Mouse (Mus musculus) lung, embryonic 14.5 days (tissue): ENCODE data around the gene Arfip2. TPM values are rescaled to one million over a fixed set of nuclear protein-coding genes. Genes with fewer than 3 reads are reported as not detected.

Experiments used
- ATAC-seq: fragments of 200-750 bp; cut with Nextera tagmentation; 2 replicates; pipeline ENCODE4 v1.8.0; 2017; ENCODE audit warnings: mild to moderate bottlenecking, moderate TSS enrichment, moderate library complexity; ENCODE audit not compliant: insufficient read depth
- DNase-seq: peaks from one replicate; pipeline ENCODE4 v3.0.0-alpha.2; 2015
- H3K27ac ChIP-seq: fragments of 300-500 bp; sonication (generic); 2 replicates; pipeline ENCODE4 v1.5.1; 2014; ENCODE audit warnings: low read depth, mild to moderate bottlenecking, moderate library complexity
- H3K27me3 ChIP-seq: fragments of 300-500 bp; sonication (generic); 2 replicates; pipeline ENCODE4 v1.6.1; 2014; ENCODE audit warnings: low read length, control low read depth; ENCODE audit not compliant: insufficient read depth
- H3K36me3 ChIP-seq: fragments of 300-500 bp; sonication (generic); 2 replicates; pipeline ENCODE4 v1.6.1; 2014; ENCODE audit warnings: control low read depth; ENCODE audit not compliant: insufficient read depth
- H3K4me1 ChIP-seq: fragments of 300-500 bp; sonication (generic); 2 replicates; pipeline ENCODE4 v1.6.1; 2014; ENCODE audit warnings: antibody characterized with exemption, control low read depth; ENCODE audit not compliant: insufficient read depth
- H3K4me2 ChIP-seq: fragments of 300-500 bp; sonication (generic); 2 replicates; pipeline ENCODE4 v1.6.1; 2014; ENCODE audit warnings: mild to moderate bottlenecking
- H3K4me3 ChIP-seq: fragments of 300-500 bp; sonication (generic); 2 replicates; pipeline ENCODE4 v1.5.1; 2014; ENCODE audit warnings: low read depth, low read length
- H3K9ac ChIP-seq: fragments of 300-500 bp; sonication (generic); 2 replicates; pipeline ENCODE4 v1.6.1; 2014
- H3K9me3 ChIP-seq: fragments of 300-500 bp; sonication (generic); 2 replicates; pipeline ENCODE4 v1.6.1; 2016; ENCODE audit warnings: low read depth, low read length, control low read depth
- CTCF ChIP-seq: IDR thresholded peaks from 2 replicates; pipeline ENCODE4 v1.5.1; 2016; ENCODE audit warnings: antibody characterized with exemption, low read depth
- WGBS: fragments of 180-500 bp; shearing (Covaris S2); extraction: QIAGEN DNeasy Blood & Tissue Kit; methylation state at CpG from one replicate; pipeline ENCODE4 v1.1.7; 2014; 5-methylcytosine and 5-hydroxymethylcytosine counted together
- polyA plus RNA-seq: library from polyadenylated mRNA; unstranded; fragments of >200 nt; fragmentation: Nextera tagmentation; extraction: Ambion mirVana; gene quantifications from 2 replicates; pipeline ENCODE4 v1.2.1, GENCODE M21; 2014

The Arfip2 gene
- polyA plus RNA-seq, 1 experiment from 2014 or later: 84.2 TPM

GRCm38 (mm10) chr7:105639304-105639703 lies 912 bp downstream of the Arfip2 start:
- 58% methylated on average over 9 of the region's 9 CpGs for WGBS
- Histone ChIP-seq H3K27ac (no peak overlapping the region), H3K9ac (peak overlapping the region; percentile 81), H3K4me2 (peak overlapping the region; percentile 70), H3K9me3 (no peaks in the 10 kb centered on the region), H3K4me3 (peak overlapping the region; percentile 70), H3K4me1 (no peaks in the 10 kb centered on the region), H3K36me3 (peaks cover 45% of the 10 kb centered on the region), H3K27me3 (no peaks in the 10 kb centered on the region)
- ATAC-seq (no peak), DNase-seq (peak; percentile 40)
- TF ChIP-seq CTCF: no peak

- no peak for ATAC-seq
- Histone ChIP-seq H3K9me3 (no peaks in the 10 kb centered on the region), H3K36me3 (peaks cover 45% of the 10 kb centered on the region), H3K4me1 (no peaks in the 10 kb centered on the region), H3K27me3 (no peaks in the 10 kb centered on the region), H3K4me2 (peak overlapping the region; percentile 70), H3K4me3 (peak overlapping the region; percentile 70; the same call in 1 of the 2 replicates), H3K9ac (peak overlapping the region; percentile 81; the same call in 1 of the 2 replicates), H3K27ac (no peak overlapping the region)
- no peak for DNase-seq
- TF ChIP-seq CTCF: no peak
- WGBS: 85% methylated on average over 6 of the region's 6 CpGs
These were observed 1.4 kb downstream of the Arfip2 start for GRCm38 (mm10) chr7:105638776-105639175.

DNA sequence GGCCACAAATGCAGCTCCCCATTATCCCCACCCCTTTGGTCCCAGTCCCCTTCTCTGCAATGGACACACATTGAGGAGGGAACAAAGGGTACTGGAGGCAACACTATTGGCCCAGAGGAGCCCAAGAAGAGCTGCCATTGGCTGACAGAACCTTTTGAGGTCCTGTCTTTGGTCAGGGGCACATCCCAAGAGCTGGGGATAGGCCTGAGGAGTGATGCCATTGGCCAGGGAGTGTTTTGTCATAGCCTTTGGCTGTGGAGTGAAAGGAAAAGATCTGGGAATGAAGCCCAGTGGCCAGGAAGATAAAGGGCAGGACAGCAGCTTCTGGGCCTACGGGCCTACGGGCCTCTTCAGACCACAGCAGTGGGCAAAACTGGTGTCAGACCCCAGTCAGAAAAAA lies 4.5 kb downstream of the Arfip2 start:
- H3K36me3 ChIP-seq: peaks cover 36% of the 10 kb centered on the region
- H3K27me3 ChIP-seq: no peaks in the 10 kb centered on the region
- DNase-seq (no peak), ATAC-seq (no peak)
- H3K4me2 ChIP-seq: no peak overlapping the region
- H3K9ac ChIP-seq: no peak overlapping the region
- H3K4me3 ChIP-seq: no peak overlapping the region
- H3K4me1 ChIP-seq: 0 out of 2 replicates have a peak, but pooled peaks cover 7% of the 10 kb centered on the region
- TF ChIP-seq CTCF: no peak
- no peaks in the 10 kb centered on the region for H3K9me3 ChIP-seq
- WGBS: 92% methylated on average over 2 of the region's 2 CpGs
- H3K27ac ChIP-seq: no peak overlapping the region

- no peak for DNase-seq
- Histone ChIP-seq H3K4me1 (peaks cover 16% of the 10 kb centered on the region), H3K4me3 (peak overlapping the region; percentile 85; the same call in 1 of the 2 replicates), H3K36me3 (peaks cover 36% of the 10 kb centered on the region), H3K9ac (no peak overlapping the region), H3K27ac (no peak overlapping the region), H3K4me2 (peak overlapping the region; percentile 63), H3K27me3 (no peaks in the 10 kb centered on the region), H3K9me3 (no peaks in the 10 kb centered on the region)
- no peak for ATAC-seq
- TF ChIP-seq CTCF: no peak
- WGBS: 57% methylated on average over 9 of the region's 9 CpGs
These were observed 5.8 kb downstream of the Arfip2 start for GRCm38 (mm10) chr7:105634272-105634920.

DNA sequence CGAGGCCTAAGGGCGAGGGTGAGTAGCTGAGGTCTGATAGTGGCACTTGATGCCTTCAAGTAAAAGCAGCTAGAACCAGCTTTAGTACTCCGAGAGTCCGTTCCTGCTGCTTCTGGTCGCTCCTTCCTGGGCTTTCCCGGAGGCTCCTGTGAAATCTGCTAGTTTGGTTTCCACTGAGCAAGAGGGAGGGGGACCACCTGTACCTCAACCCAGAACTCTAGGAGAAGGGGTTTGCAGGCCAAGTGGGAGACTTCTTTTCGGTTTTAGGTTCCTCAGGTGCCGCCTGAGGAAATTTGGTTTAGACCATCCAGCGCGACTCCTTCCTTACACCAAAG lies 6.4 kb downstream of the Arfip2 start:
- TF ChIP-seq CTCF: no peak
- no peaks in the 10 kb centered on the region for H3K9me3 ChIP-seq
- H3K4me2 ChIP-seq: peak overlapping the region; percentile 63
- DNase-seq: no peak
- H3K4me3 ChIP-seq: peak overlapping the region; percentile 85
- H3K27ac ChIP-seq: no peak overlapping the region
- no peak for ATAC-seq
- H3K9ac ChIP-seq: peak overlapping the region; percentile 85
- 6% methylated on average over 10 of the region's 10 CpGs for WGBS
- H3K4me1 ChIP-seq: peaks cover 22% of the 10 kb centered on the region
- H3K36me3 ChIP-seq: peaks cover 34% of the 10 kb centered on the region
- H3K27me3 ChIP-seq: no peaks in the 10 kb centered on the region

DNA sequence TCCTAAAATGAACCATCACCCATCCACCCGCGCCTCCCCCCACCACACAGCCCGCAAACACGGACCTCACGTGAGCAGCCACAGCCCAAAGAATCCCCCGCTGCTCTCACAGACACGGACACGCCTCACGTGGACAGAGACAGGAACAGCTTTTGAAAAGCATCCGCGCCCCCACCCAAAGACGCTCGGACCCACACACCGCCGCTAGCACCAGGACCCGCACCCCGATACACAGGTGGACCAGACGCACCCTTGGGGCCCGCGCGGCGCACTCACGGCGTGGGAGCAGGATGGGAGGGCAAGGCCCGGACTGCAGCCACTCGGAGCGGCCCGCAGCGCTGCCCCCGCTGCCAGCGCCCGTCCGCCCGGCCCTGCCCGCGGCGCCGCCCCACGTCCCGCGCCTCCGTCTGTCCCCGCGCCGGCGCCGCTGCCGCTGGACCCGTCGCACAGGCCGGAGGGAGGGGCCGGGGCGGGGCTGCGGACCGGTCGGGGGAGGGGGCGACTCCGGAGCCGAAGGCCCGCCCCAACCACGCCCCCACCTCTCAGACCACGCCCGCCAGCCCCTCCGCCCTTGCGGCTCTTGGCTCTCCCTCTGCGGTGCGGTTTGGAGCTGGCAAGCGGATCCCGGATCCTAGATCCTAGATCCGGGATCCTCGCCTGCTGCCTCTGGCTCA lies 7.0 kb downstream of the Arfip2 start, which contains the start of gene Trim3:
Gene Trim3, minus strand, starts transcription at position 445 of the 674 bp plus-strand sequence.
- H3K9ac ChIP-seq: peak within 1 kb of the TSS; percentile 85
- peak; percentile 89 for DNase-seq
- ATAC-seq: peak; percentile 87
- no peaks in the 10 kb centered on the region for H3K27me3 ChIP-seq
- under 1% methylated on average over 53 of the region's 71 CpGs for WGBS
- H3K9me3 ChIP-seq: no peaks in the 10 kb centered on the region
- peak within 1 kb of the TSS; percentile 63 for H3K4me2 ChIP-seq
- H3K4me3 ChIP-seq: peak within 1 kb of the TSS; percentile 85
- H3K27ac ChIP-seq: peak within 1 kb of the TSS; percentile 63; the same call in 1 of the 2 replicates
- peaks cover 27% of the 10 kb centered on the region for H3K4me1 ChIP-seq
- TF ChIP-seq CTCF: 0 out of 2 replicates have a peak, but pooled peaks have one; percentile 4
- peaks cover 29% of the 10 kb centered on the region for H3K36me3 ChIP-seq

GRCm38 (mm10) chr7:105632551-105632972 lies 7.7 kb downstream of the Arfip2 start:
- no peak for ATAC-seq

More at GRCm38 (mm10) chr7:105632551-105632972, 7.7 kb downstream of the Arfip2 start:
- peak overlapping the region; percentile 63; the same call in 1 of the 2 replicates for H3K27ac ChIP-seq
- H3K4me2 ChIP-seq: peak overlapping the region; percentile 63
- H3K4me3 ChIP-seq: peak overlapping the region; percentile 85
- no peaks in the 10 kb centered on the region for H3K9me3 ChIP-seq
- H3K9ac ChIP-seq: peak overlapping the region; percentile 85
- peak; percentile 20 for DNase-seq
- no peaks in the 10 kb centered on the region for H3K27me3 ChIP-seq
- H3K4me1 ChIP-seq: peaks cover 28% of the 10 kb centered on the region
- no peak for TF ChIP-seq CTCF
- 27% methylated on average over 4 of the region's 4 CpGs for WGBS
- H3K36me3 ChIP-seq: peaks cover 22% of the 10 kb centered on the region
